Comparison of ENCODE assay signal across 12 mouse cellular contexts in the genomic region with DNA sequence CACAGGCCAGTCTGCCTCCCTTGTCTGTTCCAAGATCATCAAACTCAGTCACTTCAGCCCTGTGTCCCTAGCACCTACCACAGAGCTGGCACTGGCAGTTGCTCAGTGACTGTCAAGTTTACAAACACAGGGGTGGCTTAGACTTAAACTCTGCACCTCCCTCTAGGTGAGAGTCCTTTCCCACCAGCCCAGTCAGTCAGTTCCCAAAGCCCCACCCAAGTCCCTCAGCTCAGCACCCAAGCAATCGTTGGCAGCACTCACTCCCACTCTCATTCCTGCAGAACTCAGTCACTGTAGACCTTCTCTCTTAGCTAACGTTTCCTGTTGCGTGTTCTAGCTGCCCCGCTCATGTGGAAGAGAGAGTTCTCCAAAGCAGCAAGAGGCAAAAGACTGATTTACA. TPM values are rescaled to one million over a fixed set of nuclear protein-coding genes. Genes with fewer than 3 reads are reported as not detected.
DNase-seq lines count a peak whose midpoint lies in the region; ATAC-seq and TF ChIP-seq lines count a peak whose summit lies in the region.
"Had no signal": no experiment of that assay in that cellular context is flagged by ENCODE, and none has a peak within 500 bp of the region (broad histone marks: within the 10 kb centered on the region; RNA-seq: fewer than 3 reads in every experiment).

No protein-coding gene starts in this region.

- H3K4me1 ChIP-seq in kidney, postnatal 0 days (replicated peaks; ENCODE audit: insufficient read depth, low read length): no peaks in the 10 kb centered on the region
- H3K4me1 ChIP-seq in liver, embryonic 13.5 days (replicated peaks): peaks cover 4% of the 10 kb centered on the region; the same call in 1 of the 2 replicates
- H3K4me1 ChIP-seq: megakaryocyte, embryonic 14.5 days had no signal

- H3K9ac ChIP-seq in kidney, postnatal 0 days (ENCODE audit: low read depth, low read length): no peak overlapping the region
- H3K9ac ChIP-seq in liver, embryonic 13.5 days: peak overlapping the region; percentile 39; the same call in 1 of the 2 replicates

- H3K27ac ChIP-seq in kidney, postnatal 0 days: peak overlapping the region; percentile 50
- H3K27ac ChIP-seq in liver, embryonic 13.5 days: peak overlapping the region; percentile 8; the same call in 1 of the 2 replicates

- peaks cover 13% of the 10 kb centered on the region; the same call in 1 of the 2 replicates for H3K36me3 ChIP-seq in kidney, postnatal 0 days (ENCODE audit: insufficient read depth, low read length)
- peaks cover 18% of the 10 kb centered on the region for H3K36me3 ChIP-seq in liver, embryonic 13.5 days

- no peaks in the 10 kb centered on the region for H3K27me3 ChIP-seq in kidney, postnatal 0 days (ENCODE audit: insufficient read depth, low read length)
- H3K27me3 ChIP-seq in liver, embryonic 13.5 days: no peaks in the 10 kb centered on the region

- DNase-seq in kidney, postnatal 0 days (ENCODE audit: low spot score): no peak
- no peak for DNase-seq in kidney, postnatal 4 days
- DNase-seq in CD4-positive, CD25-positive, alpha-beta regulatory T cell, adult 2 months (ENCODE audit: low read depth, low spot score): peak; percentile 62
- DNase-seq in NIH3T3 (ENCODE audit: low read depth): peak; percentile 46
- DNase-seq in liver, embryonic 13.5 days: no peak
- DNase-seq in natural killer cell, adult 2 months (ENCODE audit: low spot score in 2 of 2): no peak
- no peak for DNase-seq in left cerebral cortex, adult 11 months (ENCODE audit: low spot score)
- DNase-seq in kidney, adult 11 months: no peak
- DNase-seq: adrenal gland, adult 2 months; cerebellum, adult 18-20 months; gastrocnemius, postnatal 14 days had no signal

- no peak for TF ChIP-seq CTCF in kidney, postnatal 0 days (IDR thresholded peaks at IDR 0.05; ENCODE audit: low read depth)

- H3K4me2 ChIP-seq in kidney, postnatal 0 days (ENCODE audit: low read length): no peak overlapping the region
- H3K4me2 ChIP-seq in liver, embryonic 13.5 days: peak overlapping the region; percentile 34

- no peaks in the 10 kb centered on the region for H3K9me3 ChIP-seq in kidney, postnatal 0 days (replicated peaks; ENCODE audit: low read length)
- H3K9me3 ChIP-seq in liver, embryonic 13.5 days (replicated peaks): no peaks in the 10 kb centered on the region
- H3K9me3 ChIP-seq: megakaryocyte, embryonic 14.5 days had no signal

- no peak for ATAC-seq in kidney, postnatal 0 days (replicated peaks; ENCODE audit: low FRiP score, low read depth)
- ATAC-seq in liver, embryonic 13.5 days (ENCODE audit: low read depth): peak; percentile 50; the same call in 1 of the 2 replicates

- no peak overlapping the region for H3K4me3 ChIP-seq in kidney, postnatal 0 days (replicated peaks; ENCODE audit: low read depth, low read length)
- peak overlapping the region; percentile 34 for H3K4me3 ChIP-seq in liver, embryonic 13.5 days (replicated peaks)
- H3K4me3 ChIP-seq: megakaryocyte, embryonic 14.5 days had no signal

- WGBS in kidney, postnatal 0 days: 65% methylated on average over 4 of the region's 4 CpGs
- WGBS in liver, embryonic 13.5 days (ENCODE audit: insufficient replicate concordance): 70% methylated on average over 4 of the region's 4 CpGs

RNA-seq across cellular contexts. Expression of a gene that starts 18.1 kb away (rescaled TPM):
- 7.4 and 8.1 TPM in 2 replicates for polyA plus RNA-seq in kidney, postnatal 0 days (2015; fragmentation: Nextera tagmentation; extraction: Ambion mirVana)
- 1.1 and 1.4 TPM in 2 replicates for polyA plus RNA-seq in liver, embryonic 13.5 days (2015; fragmentation: Nextera tagmentation; extraction: Ambion mirVana)

RNA-seq across cellular contexts. Expression of a gene that starts 39.1 kb away (rescaled TPM):
- polyA plus RNA-seq in kidney, postnatal 0 days (2015; fragmentation: Nextera tagmentation; extraction: Ambion mirVana): 53.5 and 53.6 TPM in 2 replicates
- 28.2 and 33.0 TPM in 2 replicates for polyA plus RNA-seq in liver, embryonic 13.5 days (2015; fragmentation: Nextera tagmentation; extraction: Ambion mirVana)

RNA-seq across cellular contexts. Expression of a gene that starts 59.6 kb away (rescaled TPM):
- polyA plus RNA-seq in kidney, postnatal 0 days (2015; fragmentation: Nextera tagmentation; extraction: Ambion mirVana): 2.5 TPM in 2 replicates
- 1.1 and 1.2 TPM in 2 replicates for polyA plus RNA-seq in liver, embryonic 13.5 days (2015; fragmentation: Nextera tagmentation; extraction: Ambion mirVana)

Comparison
In these comparisons a context has a peak if more than half of its experiments do, and no peak if none do; other contexts are left out.
1. DNase-seq: peak in CD4-positive, CD25-positive, alpha-beta regulatory T cell, adult 2 months (single experiment) and NIH3T3 (single experiment); none in kidney, postnatal 0 days (single experiment), kidney, postnatal 4 days (0 of 2), liver, embryonic 13.5 days (single experiment), natural killer cell, adult 2 months (0 of 2), left cerebral cortex, adult 11 months (single experiment) and kidney, adult 11 months (single experiment).